Mouse (Mus musculus) stomach, embryonic 14.5 days (tissue): ENCODE results near the gene Pccb. TPM values are rescaled to one million over a fixed set of nuclear protein-coding genes. Genes with fewer than 3 reads are reported as not detected.

Source experiments
- ATAC-seq: fragments of 200-750 bp; cut with Nextera tagmentation; 2 replicates; pipeline ENCODE4 v1.8.0; 2017; ENCODE audit warnings: low read depth, moderate TSS enrichment; ENCODE audit not compliant: insufficient number of reproducible peaks, insufficient read depth, low FRiP score
- H3K27ac ChIP-seq: fragments of 300-500 bp; sonication (generic); 2 replicates; pipeline ENCODE4 v1.5.1; 2014; ENCODE audit warnings: mild to moderate bottlenecking, low read length, moderate library complexity, mixed read lengths
- H3K27me3 ChIP-seq: fragments of 300-500 bp; sonication (generic); 2 replicates; pipeline ENCODE4 v1.6.1; 2014; ENCODE audit warnings: low read length, control low read depth, mixed read lengths; ENCODE audit not compliant: control insufficient read depth, insufficient read depth
- H3K36me3 ChIP-seq: fragments of 300-500 bp; sonication (generic); 2 replicates; pipeline ENCODE4 v1.6.1; 2014; ENCODE audit warnings: mild to moderate bottlenecking, control low read depth, low read length, moderate library complexity, mixed read lengths; ENCODE audit not compliant: control insufficient read depth, insufficient read depth
- H3K4me1 ChIP-seq: fragments of 300-500 bp; sonication (generic); 2 replicates; pipeline ENCODE4 v1.6.1; 2014; ENCODE audit warnings: low read length, control low read depth, mixed read lengths; ENCODE audit not compliant: control insufficient read depth, insufficient read depth
- H3K4me2 ChIP-seq: fragments of 300-500 bp; sonication (generic); replicated peaks from 2 replicates; pipeline ENCODE4 v1.6.1; 2014; ENCODE audit warnings: low read depth, low read length, control low read depth
- H3K4me3 ChIP-seq: fragments of 300-500 bp; sonication (generic); 2 replicates; pipeline ENCODE4 v1.5.1; 2014; ENCODE audit warnings: low read depth, low read length, control low read depth
- H3K9ac ChIP-seq: fragments of 300-500 bp; sonication (generic); replicated peaks from 2 replicates; pipeline ENCODE4 v1.6.1; 2014; ENCODE audit warnings: low read depth, mild to moderate bottlenecking, control low read depth, low read length, moderate library complexity, mixed read lengths
- H3K9me3 ChIP-seq: fragments of 300-500 bp; sonication (generic); 2 replicates; pipeline ENCODE4 v1.6.1; 2016; ENCODE audit warnings: low read depth, low read length, control low read depth; ENCODE audit not compliant: control insufficient read depth
- WGBS: fragments of 180-500 bp; shearing (Covaris S2); extraction: QIAGEN DNeasy Blood & Tissue Kit; methylation state at CpG from one replicate; pipeline ENCODE4 v1.1.7; 2014; 5-methylcytosine and 5-hydroxymethylcytosine counted together
- polyA plus RNA-seq: library from polyadenylated mRNA; unstranded; fragments of >200 nt; fragmentation: Nextera tagmentation; extraction: Ambion mirVana; gene quantifications from 2 replicates; pipeline ENCODE4 v1.2.1, GENCODE M21; 2014

Pccb gene
- 27.1 and 28.2 TPM in 2 replicates for polyA plus RNA-seq

DNA sequence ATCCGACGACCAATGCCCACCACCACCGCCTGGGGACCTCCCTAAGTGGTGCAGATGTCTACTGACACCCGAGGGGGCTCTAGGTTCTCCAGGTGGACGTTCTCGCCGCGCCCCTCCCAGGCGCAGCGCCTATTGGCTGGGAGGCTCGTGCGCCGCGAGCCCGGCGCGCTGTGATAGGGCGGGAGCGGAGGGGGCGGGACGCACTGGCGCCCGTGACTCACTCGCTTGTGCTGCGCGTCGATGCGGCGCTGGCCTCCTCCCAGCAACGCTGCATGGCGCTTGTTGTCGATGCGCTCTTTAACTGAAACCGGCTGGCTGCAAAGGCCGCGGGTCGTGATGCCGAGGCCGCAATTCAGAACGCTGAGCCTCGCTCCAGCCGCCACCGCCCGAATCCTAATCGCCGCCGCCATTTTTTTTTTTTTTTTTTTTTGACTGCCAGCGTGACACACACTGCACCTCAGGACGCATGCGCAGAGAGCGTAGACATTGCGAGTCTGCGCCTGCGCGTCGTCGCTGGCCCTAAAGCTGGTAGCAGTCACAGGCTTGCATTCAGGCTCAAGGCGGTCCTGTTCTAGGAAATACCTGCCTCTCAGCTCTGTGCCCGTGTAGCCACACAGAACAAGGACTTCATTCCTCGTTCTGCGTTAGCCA lies at the start of gene Pccb:
TSS of gene Pccb (minus strand) at position 451 of the 651 bp plus-strand sequence.
- WGBS, result under 1% methylated on average over 60 of the region's 61 CpGs
- H3K9ac ChIP-seq, result peak within 1 kb of the TSS; percentile 42
- H3K36me3 ChIP-seq, result 0 out of 2 replicates have a peak, but pooled peaks cover 3% of the 10 kb centered on the region
- H3K9me3 ChIP-seq, result no peaks in the 10 kb centered on the region
- H3K27me3 ChIP-seq, result no peaks in the 10 kb centered on the region
- H3K27ac ChIP-seq, result peak within 1 kb of the TSS; percentile 96
- H3K4me3 ChIP-seq, result peak within 1 kb of the TSS; percentile 56
- peak within 1 kb of the TSS; percentile 61 for H3K4me2 ChIP-seq
- peaks cover 12% of the 10 kb centered on the region; the same call in 1 of the 2 replicates for H3K4me1 ChIP-seq
- ATAC-seq, result peak; percentile 98

DNA sequence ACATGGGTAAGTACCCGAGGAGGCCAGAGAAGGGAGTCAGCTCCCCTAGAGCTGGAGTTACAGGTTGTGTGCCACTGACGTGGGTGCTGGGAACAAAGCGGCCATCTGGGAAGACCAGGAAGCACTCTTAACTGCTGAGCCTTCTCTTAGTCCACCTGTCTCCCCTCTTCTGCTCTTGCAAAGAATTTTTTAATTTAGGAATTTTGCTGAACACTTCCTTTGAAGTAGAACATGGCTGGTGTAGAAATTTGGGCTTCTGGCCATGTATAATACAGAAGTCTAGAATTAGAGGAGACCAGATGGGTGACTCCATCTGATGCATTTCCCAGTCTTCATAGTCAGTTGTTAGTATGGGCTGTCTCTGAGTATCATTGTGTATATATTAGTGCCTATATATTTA lies 49.0 kb upstream of the Pccb start:
- Histone ChIP-seq H3K36me3 (peaks cover 2% of the 10 kb centered on the region), H3K4me2 (no peak overlapping the region), H3K4me1 (peaks cover 14% of the 10 kb centered on the region), H3K27ac (no peak overlapping the region), H3K4me3 (no peak overlapping the region), H3K9me3 (no peaks in the 10 kb centered on the region), H3K9ac (no peak overlapping the region), H3K27me3 (no peaks in the 10 kb centered on the region)
- ATAC-seq, result no peak
- 93% methylated on average over 3 of the region's 3 CpGs for WGBS

DNA sequence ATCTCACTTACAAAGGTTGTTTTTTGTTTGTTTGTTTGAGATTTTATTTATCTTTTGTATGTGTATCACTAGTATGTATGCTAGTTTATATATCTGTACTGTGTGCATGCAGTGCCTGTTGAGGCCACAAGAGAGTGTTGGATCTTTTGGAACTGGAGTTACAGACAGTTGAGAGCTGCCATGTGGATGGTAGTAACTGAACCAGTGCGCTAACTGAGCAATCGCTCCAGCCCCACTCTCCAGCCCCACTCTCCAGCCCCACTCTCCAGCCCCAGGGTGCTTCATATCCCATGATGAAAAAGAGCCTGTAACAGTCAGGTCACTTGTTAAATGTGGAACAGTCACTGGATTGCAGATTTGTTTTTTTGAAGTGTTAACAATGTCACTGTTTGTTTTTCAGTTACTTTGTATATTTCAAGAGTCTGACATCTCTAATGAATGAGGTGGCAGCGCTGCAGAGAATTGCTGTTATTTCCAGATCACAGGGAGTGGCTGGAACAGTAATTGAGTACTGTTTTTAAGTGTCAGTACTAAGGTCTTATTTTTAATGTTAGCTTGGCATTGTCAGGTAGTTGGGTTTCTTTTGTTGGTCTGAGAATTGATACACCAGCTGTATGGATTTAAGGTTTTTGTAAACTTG lies 45.5 kb upstream of the Pccb start:
- peak overlapping the region; percentile 31; the same call in 1 of the 2 replicates for H3K4me2 ChIP-seq
- H3K27me3 ChIP-seq, result no peaks in the 10 kb centered on the region
- H3K4me3 ChIP-seq, result no peak overlapping the region
- no peaks in the 10 kb centered on the region for H3K9me3 ChIP-seq
- peaks cover 24% of the 10 kb centered on the region for H3K4me1 ChIP-seq
- H3K36me3 ChIP-seq, result peaks cover 2% of the 10 kb centered on the region
- no peak for ATAC-seq
- no peak overlapping the region for H3K27ac ChIP-seq
- 39% methylated on average over 3 of the region's 3 CpGs for WGBS
- no peak overlapping the region for H3K9ac ChIP-seq

DNA sequence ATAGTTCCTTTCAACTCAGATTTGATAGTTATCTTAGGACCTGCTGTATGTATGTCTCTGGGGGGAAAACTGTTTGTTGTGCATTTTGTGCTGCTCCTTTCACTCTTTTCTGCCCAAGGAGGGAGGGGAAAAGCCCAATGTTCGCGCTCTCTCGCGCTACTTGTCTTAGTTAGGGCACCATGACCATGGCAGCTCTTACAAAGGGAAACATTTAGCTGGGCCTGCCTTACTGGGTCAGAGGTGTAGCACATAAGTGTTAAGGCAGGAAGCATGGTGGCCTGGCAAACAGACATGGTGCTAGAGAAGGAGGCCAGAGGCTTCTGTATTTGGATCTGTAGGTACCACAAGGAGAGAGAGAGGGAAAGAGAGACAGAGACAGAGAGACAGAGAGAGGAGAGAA lies 43.9 kb upstream of the Pccb start:
- WGBS, result 77% methylated on average over 4 of the region's 4 CpGs
- H3K36me3 ChIP-seq, result peaks cover 1% of the 10 kb centered on the region
- H3K9ac ChIP-seq, result no peak overlapping the region
- peak overlapping the region; percentile 18 for H3K4me3 ChIP-seq
- no peak for ATAC-seq
- no peaks in the 10 kb centered on the region for H3K9me3 ChIP-seq
- H3K27me3 ChIP-seq, result no peaks in the 10 kb centered on the region
- no peak overlapping the region for H3K27ac ChIP-seq
- H3K4me2 ChIP-seq, result peak overlapping the region; percentile 31
- H3K4me1 ChIP-seq, result peaks cover 24% of the 10 kb centered on the region

DNA sequence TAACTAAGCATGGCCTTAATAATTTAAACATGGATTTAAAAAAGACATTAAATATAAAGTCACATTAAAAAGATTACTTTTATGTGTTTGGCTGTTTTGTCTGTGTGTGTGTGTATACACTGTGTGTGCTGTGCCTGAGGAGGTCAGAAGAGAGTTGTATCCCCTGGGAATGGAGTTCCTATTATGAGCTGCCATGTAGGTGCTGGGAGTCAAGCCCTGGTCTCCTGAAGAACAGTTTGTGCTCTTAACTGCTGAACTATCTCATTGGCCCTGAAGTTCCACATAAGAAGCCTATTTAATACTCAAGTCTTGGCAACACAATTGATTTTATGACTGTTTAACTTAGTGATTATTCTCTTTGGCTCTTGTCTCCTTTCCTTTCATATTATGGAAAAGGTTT lies 42.8 kb upstream of the Pccb start:
- Histone ChIP-seq H3K27ac (no peak overlapping the region), H3K36me3 (no peaks in the 10 kb centered on the region; the same call in 1 of the 2 replicates), H3K9ac (no peak overlapping the region), H3K4me1 (peaks cover 24% of the 10 kb centered on the region), H3K4me2 (peak overlapping the region; percentile 88), H3K27me3 (no peaks in the 10 kb centered on the region), H3K4me3 (peak overlapping the region; percentile 75), H3K9me3 (no peaks in the 10 kb centered on the region)
- ATAC-seq, result no peak

DNA sequence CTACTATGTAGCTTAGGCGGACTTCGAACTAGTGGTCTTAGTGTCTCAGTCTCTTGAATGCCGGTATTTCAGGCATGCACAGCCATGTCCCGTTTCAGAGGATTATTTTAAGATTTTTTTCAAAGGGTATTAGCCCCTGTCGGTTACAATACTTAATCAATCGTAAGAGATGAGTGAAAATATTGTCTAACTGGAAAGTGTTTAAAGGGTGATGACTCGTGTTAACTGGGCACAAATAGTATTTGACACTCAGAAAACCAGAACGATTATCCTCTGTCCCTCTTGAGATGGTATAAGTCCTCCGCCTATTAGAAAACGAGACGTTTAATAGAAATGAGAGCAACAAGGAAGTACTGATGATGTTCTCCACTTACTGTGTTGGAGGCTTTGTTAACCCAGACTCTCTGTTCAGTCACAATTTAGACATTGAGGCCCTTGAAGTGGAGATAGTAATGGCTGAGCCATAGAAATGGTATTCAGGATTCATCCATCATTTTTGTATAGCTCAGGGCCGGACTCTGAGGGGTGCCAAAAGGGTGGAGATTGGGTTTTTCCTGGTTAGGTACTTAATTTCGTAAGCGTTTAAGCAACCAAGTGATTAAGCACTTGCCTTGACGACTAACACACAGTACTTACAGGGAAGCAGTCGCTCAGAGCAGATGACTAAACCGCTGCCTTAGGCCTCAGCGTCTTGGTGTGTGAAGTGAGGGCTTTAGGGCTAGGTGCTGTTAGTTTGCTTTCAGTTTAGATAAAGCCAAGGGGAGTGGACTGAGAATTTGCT lies 41.6 kb upstream of the Pccb start:
- no peaks in the 10 kb centered on the region; the same call in 1 of the 2 replicates for H3K36me3 ChIP-seq
- peak overlapping the region; percentile 75 for H3K4me3 ChIP-seq
- peaks cover 24% of the 10 kb centered on the region for H3K4me1 ChIP-seq
- no peaks in the 10 kb centered on the region for H3K27me3 ChIP-seq
- peak overlapping the region; percentile 88 for H3K4me2 ChIP-seq
- peak overlapping the region; percentile 96 for H3K9ac ChIP-seq
- no peaks in the 10 kb centered on the region for H3K9me3 ChIP-seq
- no peak for ATAC-seq
- WGBS, result 1% methylated on average over 18 of the region's 18 CpGs
- H3K27ac ChIP-seq, result peak overlapping the region; percentile 23; the same call in 1 of the 2 replicates

DNA sequence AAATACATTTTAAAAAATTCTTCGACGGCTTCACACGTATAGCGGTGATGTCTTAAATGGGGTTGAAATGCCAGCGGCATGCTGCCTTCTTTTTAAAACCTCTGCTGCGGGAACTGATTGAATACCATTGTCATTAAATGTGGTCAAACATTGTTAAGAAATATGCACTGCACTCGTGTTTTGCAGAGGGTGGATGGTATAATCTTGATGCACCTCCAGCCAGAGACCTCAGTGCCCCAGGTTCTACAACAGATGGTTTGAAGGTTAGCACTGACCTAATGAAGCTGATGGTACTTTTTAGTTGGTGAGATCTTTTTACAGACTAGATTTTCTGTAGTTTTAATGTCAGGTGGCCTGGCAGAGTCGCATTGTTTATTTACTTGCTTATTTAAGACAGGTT lies 41.0 kb upstream of the Pccb start:
- Histone ChIP-seq H3K4me2 (peak overlapping the region; percentile 88), H3K4me3 (peak overlapping the region; percentile 75), H3K36me3 (no peaks in the 10 kb centered on the region; the same call in 1 of the 2 replicates), H3K27me3 (no peaks in the 10 kb centered on the region), H3K9me3 (no peaks in the 10 kb centered on the region), H3K9ac (peak overlapping the region; percentile 96), H3K27ac (no peak overlapping the region), H3K4me1 (peaks cover 24% of the 10 kb centered on the region)
- ATAC-seq, result no peak
- WGBS, result under 1% methylated on average over 8 of the region's 8 CpGs

DNA sequence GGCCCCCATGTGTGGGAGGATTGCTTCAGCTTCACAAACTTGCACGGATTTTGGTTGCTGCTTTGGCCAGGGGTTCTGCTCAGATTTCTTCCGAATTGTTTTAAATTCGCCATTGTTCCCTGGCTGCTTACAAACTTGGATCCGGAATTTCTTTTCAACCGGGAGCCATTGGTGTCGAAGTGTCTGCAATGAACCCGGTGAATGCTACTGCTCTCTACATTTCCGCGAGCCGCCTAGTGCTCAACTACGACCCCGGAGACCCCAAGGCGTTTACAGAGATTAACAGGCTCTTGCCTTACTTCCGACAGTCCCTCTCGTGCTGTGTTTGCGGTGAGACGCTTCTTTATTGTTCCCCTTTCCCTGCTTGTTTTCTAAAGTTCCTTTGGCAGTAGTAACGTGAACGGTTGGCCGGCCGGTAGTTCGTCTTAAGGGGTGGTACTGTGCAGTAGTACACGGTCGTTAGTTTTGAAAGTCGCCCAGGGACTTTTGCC lies 40.4 kb upstream of the Pccb start:
- no peak for ATAC-seq
- H3K27me3 ChIP-seq, result no peaks in the 10 kb centered on the region
- peak overlapping the region; percentile 88 for H3K4me2 ChIP-seq
- H3K4me1 ChIP-seq, result peaks cover 23% of the 10 kb centered on the region
- H3K4me3 ChIP-seq, result peak overlapping the region; percentile 75
- H3K9me3 ChIP-seq, result no peaks in the 10 kb centered on the region
- under 1% methylated on average over 25 of the region's 25 CpGs for WGBS
- H3K36me3 ChIP-seq, result no peaks in the 10 kb centered on the region; the same call in 1 of the 2 replicates
- H3K9ac ChIP-seq, result peak overlapping the region; percentile 96
- H3K27ac ChIP-seq, result peak overlapping the region; percentile 100
